Mouse (Mus musculus) heart, embryonic 16.5 days (tissue): ENCODE measurements at regions not wholly inside any gene's neighbourhood (a gene's known extent, or its start where the extent isn't known, plus 50 kb on each side); places are given as distances from the start of the nearest gene placed in this dataset.

ENCODE experiments used
- ATAC-seq: fragments of 200-750 bp; cut with Nextera tagmentation; replicated peaks from 2 replicates; pipeline ENCODE4 v1.8.0; 2017; ENCODE audit warnings: moderate number of reproducible peaks; ENCODE audit not compliant: insufficient read depth, low FRiP score; ENCODE audit errors: extremely low read depth
- H3K27ac ChIP-seq: fragments of 300-500 bp; sonication (generic); 2 replicates; pipeline ENCODE4 v1.5.1; 2014; ENCODE audit warnings: mild to moderate bottlenecking, low read length, control low read depth, moderate library complexity
- H3K27me3 ChIP-seq: fragments of 300-500 bp; sonication (generic); 2 replicates; pipeline ENCODE4 v1.6.1; 2014; ENCODE audit warnings: low read length, mixed read lengths; ENCODE audit not compliant: control insufficient read depth, insufficient read depth
- H3K36me3 ChIP-seq: fragments of 300-500 bp; sonication (generic); 2 replicates; pipeline ENCODE4 v1.6.1; 2014; ENCODE audit not compliant: control insufficient read depth, insufficient read depth
- H3K4me1 ChIP-seq: fragments of 300-500 bp; sonication (generic); 2 replicates; pipeline ENCODE4 v1.6.1; 2014; ENCODE audit warnings: low read length, mixed read lengths; ENCODE audit not compliant: control insufficient read depth, insufficient read depth
- H3K4me2 ChIP-seq: fragments of 300-500 bp; sonication (generic); 2 replicates; pipeline ENCODE4 v1.6.1; 2014; ENCODE audit warnings: low read depth, mild to moderate bottlenecking, control low read depth, low read length
- H3K4me3 ChIP-seq: fragments of 300-500 bp; sonication (generic); 2 replicates; pipeline ENCODE4 v1.5.1; 2014; ENCODE audit warnings: mild to moderate bottlenecking, control low read depth, low read length
- H3K9ac ChIP-seq: fragments of 300-500 bp; sonication (generic); 2 replicates; pipeline ENCODE4 v1.6.1; 2014; ENCODE audit warnings: low read length, control low read depth
- H3K9me3 ChIP-seq: fragments of 300-500 bp; sonication (generic); replicated peaks from 2 replicates; pipeline ENCODE4 v1.6.1; 2016; ENCODE audit warnings: low read length; ENCODE audit not compliant: control insufficient read depth
- WGBS: fragments of 180-500 bp; shearing (Covaris S2); extraction: QIAGEN DNeasy Blood & Tissue Kit; methylation state at CpG from one replicate; pipeline ENCODE4 v1.1.7; 2014; 5-methylcytosine and 5-hydroxymethylcytosine counted together

DNA sequence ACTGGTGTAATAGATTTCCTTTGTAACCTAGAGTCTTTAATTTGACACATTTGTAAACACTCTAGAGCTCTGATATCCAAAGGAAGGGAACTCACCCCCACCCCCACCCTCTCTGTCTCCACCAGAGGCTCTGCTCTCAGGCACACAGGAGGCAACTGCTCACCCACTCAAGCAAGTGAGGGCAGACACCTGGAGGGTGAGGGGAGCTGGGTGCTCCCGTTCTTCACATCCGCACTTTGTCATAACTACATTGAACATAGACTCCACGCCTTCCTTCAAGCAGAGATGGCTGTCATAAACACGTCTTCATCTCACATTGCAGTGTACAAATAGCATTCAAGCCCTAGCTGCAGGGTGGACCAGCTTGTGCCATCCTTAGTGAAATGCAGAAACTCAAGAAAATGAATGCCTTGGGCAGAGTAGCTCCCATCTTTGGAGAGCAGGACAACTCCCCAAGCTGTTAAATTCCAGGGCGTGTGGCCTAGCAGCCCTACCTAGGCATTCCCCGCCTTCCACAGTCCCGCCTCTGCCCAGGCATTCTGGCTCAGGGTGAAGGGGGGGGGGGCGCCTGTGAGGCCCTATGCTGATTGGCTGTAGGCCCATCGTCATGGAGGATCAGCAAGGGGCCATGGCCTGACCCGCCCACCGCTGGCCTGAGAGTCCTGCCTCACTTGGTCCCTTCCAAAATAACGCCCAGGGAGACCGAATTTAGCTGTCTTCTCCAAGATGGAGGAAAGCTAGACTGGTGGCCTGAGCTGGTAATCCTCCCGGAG, 72.9 kb downstream of the Psmg1 start:
- Histone ChIP-seq H3K4me3 (no peak overlapping the region), H3K9ac (no peak overlapping the region), H3K27me3 (no peaks in the 10 kb centered on the region), H3K9me3 (no peaks in the 10 kb centered on the region), H3K4me2 (no peak overlapping the region), H3K27ac (no peak overlapping the region), H3K36me3 (no peaks in the 10 kb centered on the region), H3K4me1 (no peaks in the 10 kb centered on the region)
- no peak for ATAC-seq
- WGBS: 63% methylated on average over 13 of the region's 14 CpGs

DNA sequence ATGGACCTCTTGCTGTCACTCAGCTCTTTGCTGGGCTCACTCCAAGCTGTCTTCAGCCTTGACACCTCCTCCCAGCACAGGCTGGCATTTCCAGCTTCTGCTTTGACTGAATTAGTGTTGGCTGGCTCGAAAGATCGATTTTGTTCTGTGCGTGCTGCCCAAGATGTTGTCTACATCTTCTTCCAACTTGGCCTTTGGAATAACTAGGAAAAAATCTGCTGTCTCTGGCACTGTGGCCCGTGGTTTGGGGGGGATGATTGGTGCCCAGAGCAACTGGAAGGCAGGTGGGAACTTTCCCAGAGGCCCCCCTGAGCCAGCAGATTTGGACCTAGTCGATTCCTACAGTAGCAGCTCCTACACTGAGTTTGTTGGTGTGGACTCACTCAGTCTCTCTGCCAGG, 76.9 kb downstream of the Psmg1 start:
- Histone ChIP-seq H3K27me3 (no peaks in the 10 kb centered on the region), H3K4me3 (no peak overlapping the region), H3K9me3 (no peaks in the 10 kb centered on the region), H3K9ac (no peak overlapping the region), H3K27ac (no peak overlapping the region), H3K4me2 (no peak overlapping the region), H3K36me3 (no peaks in the 10 kb centered on the region), H3K4me1 (no peaks in the 10 kb centered on the region)
- ATAC-seq: no peak
- WGBS: 80% methylated on average over 5 of the region's 5 CpGs

DNA sequence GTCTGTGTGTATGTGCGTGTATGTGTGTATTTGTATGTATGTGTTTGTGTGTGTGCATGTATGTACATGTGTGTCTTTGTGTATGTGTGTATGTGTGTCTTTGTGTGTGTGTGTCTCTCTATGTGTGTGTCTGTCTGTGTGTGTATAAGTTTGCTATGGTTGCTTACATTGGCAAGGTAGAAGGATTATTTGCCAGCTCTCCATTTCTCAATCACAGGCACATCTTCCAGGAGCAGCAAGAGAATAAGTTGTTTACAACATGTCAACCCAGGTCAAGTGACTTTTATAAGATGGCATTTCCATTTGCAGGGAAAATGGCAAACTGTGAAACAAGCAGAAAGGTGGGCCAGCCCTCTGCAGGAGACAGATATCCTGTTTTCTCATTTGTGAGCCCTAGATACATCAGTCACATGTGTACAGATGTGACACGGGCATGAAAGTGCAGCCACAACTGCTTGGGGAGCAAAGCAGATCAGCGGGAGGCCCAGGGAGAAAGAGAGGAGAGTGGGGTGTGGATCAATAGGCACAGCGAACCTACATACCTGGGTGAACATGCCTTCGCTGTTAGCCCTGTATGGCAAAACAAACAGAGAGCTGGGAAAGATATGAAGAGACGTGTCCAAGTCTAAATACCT, 86.1 kb downstream of the Psmg1 start:
- Histone ChIP-seq H3K9ac (no peak overlapping the region), H3K4me1 (no peaks in the 10 kb centered on the region), H3K27ac (no peak overlapping the region), H3K36me3 (no peaks in the 10 kb centered on the region), H3K4me2 (no peak overlapping the region), H3K4me3 (no peak overlapping the region), H3K9me3 (no peaks in the 10 kb centered on the region), H3K27me3 (no peaks in the 10 kb centered on the region)
- ATAC-seq: no peak
- WGBS: 80% methylated on average over 6 of the region's 6 CpGs

DNA sequence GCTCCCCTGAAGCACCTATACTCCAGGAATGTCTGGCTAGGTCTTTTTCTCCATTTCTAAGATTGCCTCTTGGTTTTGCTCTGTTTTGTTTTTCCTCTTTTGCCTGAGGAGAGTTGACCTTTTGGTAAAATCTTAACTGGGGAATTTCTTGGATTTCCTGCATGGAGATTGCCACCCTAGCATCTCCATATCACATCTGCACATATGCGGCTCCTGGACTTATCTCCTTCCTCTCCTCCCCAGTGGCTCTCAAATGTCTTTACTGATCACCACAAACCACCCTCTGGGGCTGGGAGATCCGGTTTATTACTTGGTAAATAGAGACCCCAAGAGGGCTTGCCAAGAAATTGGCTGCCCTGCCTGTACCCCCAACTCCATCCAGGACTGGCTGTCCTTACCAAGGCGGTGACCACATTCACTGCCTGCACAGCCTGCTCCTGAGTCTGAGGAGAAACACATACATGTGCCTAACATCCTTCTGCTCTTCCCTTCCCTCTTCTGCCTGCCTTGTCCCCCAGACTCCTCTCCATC, 87.3 kb downstream of the Psmg1 start:
- 36% methylated on average over 3 of the region's 3 CpGs for WGBS
- no peak overlapping the region for H3K9ac ChIP-seq
- no peak overlapping the region for H3K4me3 ChIP-seq
- no peak overlapping the region for H3K4me2 ChIP-seq
- no peak for ATAC-seq
- H3K4me1 ChIP-seq: no peaks in the 10 kb centered on the region
- H3K36me3 ChIP-seq: no peaks in the 10 kb centered on the region
- H3K27ac ChIP-seq: no peak overlapping the region
- no peaks in the 10 kb centered on the region for H3K27me3 ChIP-seq
- H3K9me3 ChIP-seq: no peaks in the 10 kb centered on the region

DNA sequence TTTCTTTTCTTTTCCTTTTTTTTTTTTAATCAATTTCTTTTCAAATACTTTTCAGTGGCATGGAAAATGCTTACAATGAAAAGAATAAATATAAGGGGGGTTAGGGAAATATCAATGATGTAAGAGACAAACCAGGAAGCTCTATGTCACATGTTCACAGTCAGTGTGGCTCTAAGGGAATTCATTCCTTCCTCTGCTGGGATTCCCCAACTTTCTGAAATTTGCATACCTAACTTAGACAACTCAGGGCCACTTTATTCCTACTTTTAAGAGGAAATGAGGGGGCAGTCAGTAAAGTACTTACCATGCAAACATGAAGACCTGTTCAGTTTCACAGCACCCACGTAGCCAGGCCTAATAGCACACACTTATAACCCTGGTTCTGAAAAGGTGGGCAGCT, 88.6 kb downstream of the Psmg1 start:
- Histone ChIP-seq H3K27ac (no peak overlapping the region), H3K27me3 (no peaks in the 10 kb centered on the region)
- 77% methylated on average over 1 of the region's 1 CpGs for WGBS

DNA sequence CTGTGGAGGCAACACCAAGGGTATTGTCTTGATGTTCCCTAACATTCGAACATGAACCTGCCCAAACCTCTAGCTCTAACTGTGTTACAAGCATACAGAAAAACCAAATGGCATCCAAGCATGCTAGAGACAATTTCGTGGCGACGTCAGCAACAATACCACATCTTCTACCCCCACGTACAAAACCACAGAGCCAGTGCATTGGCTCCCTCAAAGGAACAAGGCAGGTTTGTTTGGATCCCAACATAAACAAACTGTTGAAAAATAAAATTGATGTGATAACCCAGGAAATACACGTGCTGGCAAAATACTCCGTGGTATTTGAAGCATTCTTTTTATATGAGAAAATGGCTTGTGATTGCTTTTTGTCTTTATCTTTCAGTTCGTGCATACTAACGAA, 89.4 kb downstream of the Psmg1 start:
- no peaks in the 10 kb centered on the region for H3K9me3 ChIP-seq
- H3K4me1 ChIP-seq: no peaks in the 10 kb centered on the region
- 51% methylated on average over 9 of the region's 9 CpGs for WGBS
- H3K9ac ChIP-seq: no peak overlapping the region
- H3K27ac ChIP-seq: no peak overlapping the region
- no peaks in the 10 kb centered on the region for H3K27me3 ChIP-seq
- no peak overlapping the region for H3K4me2 ChIP-seq
- H3K4me3 ChIP-seq: no peak overlapping the region
- no peaks in the 10 kb centered on the region for H3K36me3 ChIP-seq
- no peak for ATAC-seq

More for the DNA sequence above, 88.6 kb downstream of the Psmg1 start:
- Histone ChIP-seq H3K9ac (no peak overlapping the region), H3K4me3 (no peak overlapping the region), H3K4me2 (no peak overlapping the region), H3K36me3 (no peaks in the 10 kb centered on the region), H3K4me1 (no peaks in the 10 kb centered on the region), H3K9me3 (no peaks in the 10 kb centered on the region)
- no peak for ATAC-seq

DNA sequence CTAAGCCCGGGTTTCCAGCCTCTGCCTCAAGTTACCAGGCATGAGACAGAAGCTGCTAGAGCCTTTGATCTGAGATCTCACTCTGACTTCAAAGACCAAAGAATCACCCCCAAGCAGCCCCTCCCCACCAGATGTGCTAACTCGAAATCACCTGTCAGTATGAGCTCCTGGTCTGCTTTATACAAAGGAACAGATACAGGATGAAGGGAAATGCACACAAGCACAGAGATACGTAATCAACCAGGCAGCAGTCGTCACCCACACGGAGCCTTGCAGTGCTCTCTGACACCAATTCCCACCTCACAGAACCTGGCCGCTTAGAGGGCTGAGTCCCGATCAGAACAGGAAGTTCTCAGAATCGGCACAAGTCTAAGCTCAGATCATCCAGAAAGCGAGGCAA, 90.6 kb downstream of the Psmg1 start:
- no peaks in the 10 kb centered on the region for H3K9me3 ChIP-seq
- H3K27ac ChIP-seq: peak overlapping the region; percentile 16; the same call in 1 of the 2 replicates
- no peak overlapping the region for H3K4me3 ChIP-seq
- peak overlapping the region; percentile 25; the same call in 1 of the 2 replicates for H3K4me2 ChIP-seq
- 0 out of 2 replicates have a peak, but pooled peaks have one; percentile 29 for ATAC-seq
- no peaks in the 10 kb centered on the region for H3K4me1 ChIP-seq
- no peak overlapping the region for H3K9ac ChIP-seq
- H3K27me3 ChIP-seq: no peaks in the 10 kb centered on the region
- H3K36me3 ChIP-seq: no peaks in the 10 kb centered on the region
- WGBS: 46% methylated on average over 9 of the region's 9 CpGs

DNA sequence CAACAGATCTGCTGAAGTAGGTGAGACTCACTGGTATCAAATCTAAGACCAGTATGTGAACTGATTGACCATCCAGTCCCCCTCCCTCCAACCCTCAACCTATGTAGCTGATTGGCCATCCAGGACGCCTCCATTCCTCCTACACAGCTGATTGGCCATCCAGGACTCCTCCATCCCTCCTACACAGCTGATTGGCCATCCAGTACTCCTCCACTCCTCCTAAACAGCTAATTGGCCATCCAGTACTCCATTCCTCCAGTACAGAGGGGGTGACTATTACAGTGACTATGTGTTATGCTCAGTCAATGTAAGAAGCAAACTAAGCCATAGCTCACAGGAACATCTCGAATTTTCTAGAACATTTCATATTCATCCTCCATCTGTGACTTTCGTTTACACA, 91.1 kb downstream of the Psmg1 start:
- Histone ChIP-seq H3K4me3 (no peak overlapping the region), H3K36me3 (no peaks in the 10 kb centered on the region), H3K27me3 (no peaks in the 10 kb centered on the region), H3K4me1 (no peaks in the 10 kb centered on the region), H3K4me2 (no peak overlapping the region), H3K9me3 (no peaks in the 10 kb centered on the region), H3K9ac (no peak overlapping the region), H3K27ac (no peak overlapping the region)
- WGBS: 85% methylated on average over 3 of the region's 3 CpGs
- no peak for ATAC-seq

DNA sequence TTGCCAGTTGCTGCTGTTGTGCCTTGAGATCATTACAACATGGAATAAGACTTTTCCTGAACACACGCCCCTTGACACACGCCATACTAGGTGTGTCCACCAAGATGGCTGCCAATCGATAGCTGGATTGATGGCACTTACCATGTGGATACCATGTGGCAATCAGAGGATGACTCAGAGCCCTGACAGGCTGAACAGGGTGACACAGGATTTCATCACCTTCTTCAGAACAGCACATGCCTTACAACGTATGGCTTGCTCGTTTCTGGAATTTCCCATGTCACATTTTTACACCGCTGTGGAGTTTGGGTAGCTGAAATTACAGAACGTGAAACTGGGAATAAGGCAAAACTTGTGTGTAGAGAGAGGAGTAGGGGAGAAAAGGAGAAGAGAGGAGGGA, 92.9 kb downstream of the Psmg1 start:
- no peaks in the 10 kb centered on the region for H3K36me3 ChIP-seq
- H3K9me3 ChIP-seq: no peaks in the 10 kb centered on the region
- peak overlapping the region; percentile 11; the same call in 1 of the 2 replicates for H3K9ac ChIP-seq
- ATAC-seq: no peak
- H3K4me1 ChIP-seq: no peaks in the 10 kb centered on the region
- no peak overlapping the region for H3K4me3 ChIP-seq
- WGBS: 66% methylated on average over 7 of the region's 7 CpGs
- no peak overlapping the region for H3K27ac ChIP-seq
- H3K27me3 ChIP-seq: no peaks in the 10 kb centered on the region
- no peak overlapping the region for H3K4me2 ChIP-seq
